Mouse (Mus musculus) limb, embryonic 10.5 days (tissue): ENCODE results near the gene Nrip1. TPM values are rescaled to one million over a fixed set of nuclear protein-coding genes. Genes with fewer than 3 reads are reported as not detected.
"Not testable (repeated sequence)": the region's sequence is repeated elsewhere in the genome, so short reads cannot be mapped to it uniquely, and the experiment has no call there.

Experiments used
- DNase-seq: peaks from one replicate; pipeline ENCODE4 v3.0.0-alpha.2; 2017; ENCODE audit warnings: low spot score
- H3K27ac ChIP-seq: fragments of 300-500 bp; sonication (generic); 2 replicates; pipeline ENCODE4 v1.5.1; 2016; ENCODE audit warnings: mild to moderate bottlenecking
- H3K27me3 ChIP-seq: fragments of 300-500 bp; sonication (generic); 2 replicates; pipeline ENCODE4 v1.6.1; 2016; ENCODE audit warnings: low read depth, mild to moderate bottlenecking; ENCODE audit not compliant: poor library complexity, severe bottlenecking
- H3K36me3 ChIP-seq: fragments of 300-500 bp; sonication (generic); 2 replicates; pipeline ENCODE4 v1.6.1; 2016; ENCODE audit warnings: mild to moderate bottlenecking, moderate library complexity
- H3K4me1 ChIP-seq: fragments of 300-500 bp; sonication (generic); 2 replicates; pipeline ENCODE4 v1.6.1; 2016
- H3K4me3 ChIP-seq: fragments of 300-500 bp; sonication (generic); 2 replicates; pipeline ENCODE4 v1.5.1; 2016; ENCODE audit warnings: mild to moderate bottlenecking, moderate library complexity
- H3K9me3 ChIP-seq: fragments of 300-500 bp; sonication (generic); replicated peaks from 2 replicates; pipeline ENCODE4 v1.6.1; 2016; ENCODE audit warnings: mild to moderate bottlenecking
- WGBS: fragments of 180-500 bp; shearing (Covaris S2); methylation state at CpG from one replicate; pipeline ENCODE4 v1.1.7; 2016; 5-methylcytosine and 5-hydroxymethylcytosine counted together
- polyA plus RNA-seq: library from polyadenylated mRNA; unstranded; fragments of >200 nt; fragmentation: Nextera tagmentation; extraction: Ambion mirVana; gene quantifications from 2 replicates; pipeline ENCODE4 v1.2.1, GENCODE M21; 2016

Gene Nrip1
- polyA plus RNA-seq, 1 experiment from 2014 or later, result 37.3 TPM

- 94% methylated on average over 7 of the region's 7 CpGs for WGBS
- Histone ChIP-seq H3K36me3 (no peaks in the 10 kb centered on the region), H3K27me3 (no peaks in the 10 kb centered on the region), H3K27ac (no peak overlapping the region), H3K4me1 (peaks cover 10% of the 10 kb centered on the region), H3K9me3 (no peaks in the 10 kb centered on the region), H3K4me3 (no peak overlapping the region)
- DNase-seq, result no peak
Measured at GRCm38 (mm10) chr16:76406319-76406718, 32.7 kb upstream of the Nrip1 start.

- H3K4me1 ChIP-seq, DNase-seq, H3K27ac ChIP-seq, H3K9me3 ChIP-seq, H3K4me3 ChIP-seq, H3K27me3 ChIP-seq, H3K36me3 ChIP-seq: not testable (repeated sequence)
- WGBS, result 91% methylated on average over 24 of the region's 24 CpGs
Measured at GRCm38 (mm10) chr16:76403305-76403704, 29.7 kb upstream of the Nrip1 start.

GRCm38 (mm10) chr16:76396512-76396911, 22.9 kb upstream of the Nrip1 start:
- Histone ChIP-seq H3K4me3 (no peak overlapping the region), H3K9me3 (no peaks in the 10 kb centered on the region), H3K27me3 (no peaks in the 10 kb centered on the region), H3K4me1 (no peaks in the 10 kb centered on the region), H3K36me3 (no peaks in the 10 kb centered on the region), H3K27ac (no peak overlapping the region)
- no peak for DNase-seq
- 84% methylated on average over 1 of the region's 1 CpGs for WGBS

GRCm38 (mm10) chr16:76393267-76393666, 19.6 kb upstream of the Nrip1 start:
- Histone ChIP-seq H3K27ac (no peak overlapping the region), H3K36me3 (no peaks in the 10 kb centered on the region), H3K27me3 (no peaks in the 10 kb centered on the region), H3K4me3 (no peak overlapping the region), H3K9me3 (no peaks in the 10 kb centered on the region), H3K4me1 (no peaks in the 10 kb centered on the region)
- no peak for DNase-seq
- WGBS, result 84% methylated on average over 3 of the region's 3 CpGs

GRCm38 (mm10) chr16:76386496-76386895, 12.9 kb upstream of the Nrip1 start:
- WGBS, result 80% methylated on average over 5 of the region's 5 CpGs
- no peaks in the 10 kb centered on the region for H3K4me1 ChIP-seq
- DNase-seq, result no peak

GRCm38 (mm10) chr16:76386071-76386470, 12.4 kb upstream of the Nrip1 start:
- DNase-seq, result no peak
- no peak overlapping the region for H3K4me3 ChIP-seq
- H3K36me3 ChIP-seq, result no peaks in the 10 kb centered on the region
- WGBS, result 89% methylated on average over 4 of the region's 4 CpGs
- H3K27me3 ChIP-seq, result no peaks in the 10 kb centered on the region
- H3K9me3 ChIP-seq, result no peaks in the 10 kb centered on the region
- no peaks in the 10 kb centered on the region for H3K4me1 ChIP-seq
- no peak overlapping the region for H3K27ac ChIP-seq

More at GRCm38 (mm10) chr16:76386496-76386895, 12.9 kb upstream of the Nrip1 start:
- no peaks in the 10 kb centered on the region for H3K36me3 ChIP-seq
- H3K9me3 ChIP-seq, result no peaks in the 10 kb centered on the region
- H3K4me3 ChIP-seq, result no peak overlapping the region
- no peaks in the 10 kb centered on the region for H3K27me3 ChIP-seq
- H3K27ac ChIP-seq, result no peak overlapping the region

GRCm38 (mm10) chr16:76377211-76377610, 3.6 kb upstream of the Nrip1 start:
- Histone ChIP-seq H3K9me3 (no peaks in the 10 kb centered on the region), H3K27ac (no peak overlapping the region), H3K36me3 (no peaks in the 10 kb centered on the region), H3K4me3 (no peak overlapping the region), H3K27me3 (no peaks in the 10 kb centered on the region), H3K4me1 (peaks cover 10% of the 10 kb centered on the region; the same call in 1 of the 2 replicates)
- 94% methylated on average over 3 of the region's 3 CpGs for WGBS
- no peak for DNase-seq

- H3K27ac ChIP-seq, result no peak overlapping the region
- WGBS, result 94% methylated on average over 8 of the region's 8 CpGs
- no peak for DNase-seq
- peaks cover 10% of the 10 kb centered on the region for H3K4me1 ChIP-seq
- no peak overlapping the region for H3K4me3 ChIP-seq
- H3K9me3 ChIP-seq, result no peaks in the 10 kb centered on the region
- H3K27me3 ChIP-seq, result no peaks in the 10 kb centered on the region
- no peaks in the 10 kb centered on the region for H3K36me3 ChIP-seq
Measured at GRCm38 (mm10) chr16:76376661-76377060, 3.0 kb upstream of the Nrip1 start.

GRCm38 (mm10) chr16:76372941-76373561, 576 bp downstream of the Nrip1 start:
- Histone ChIP-seq H3K4me1 (peaks cover 31% of the 10 kb centered on the region), H3K4me3 (peak overlapping the region; percentile 86), H3K9me3 (no peaks in the 10 kb centered on the region), H3K27ac (peak overlapping the region; percentile 99), H3K36me3 (no peaks in the 10 kb centered on the region), H3K27me3 (no peaks in the 10 kb centered on the region)
- DNase-seq, result peak; percentile 88
- under 1% methylated on average over 70 of the region's 70 CpGs for WGBS

GRCm38 (mm10) chr16:76372045-76372940, 1.3 kb downstream of the Nrip1 start:
- under 1% methylated on average over 88 of the region's 102 CpGs for WGBS
- Histone ChIP-seq H3K27ac (peak overlapping the region; percentile 99), H3K27me3 (no peaks in the 10 kb centered on the region), H3K36me3 (peaks cover 5% of the 10 kb centered on the region), H3K9me3 (no peaks in the 10 kb centered on the region), H3K4me3 (peak overlapping the region; percentile 86), H3K4me1 (peaks cover 31% of the 10 kb centered on the region)
- DNase-seq, result peak; percentile 80

- H3K9me3 ChIP-seq, result no peaks in the 10 kb centered on the region
- H3K27ac ChIP-seq, result peak overlapping the region; percentile 99
- peaks cover 9% of the 10 kb centered on the region for H3K36me3 ChIP-seq
- H3K4me1 ChIP-seq, result peaks cover 31% of the 10 kb centered on the region
- DNase-seq, result peak; percentile 22
- WGBS, result 5% methylated on average over 7 of the region's 7 CpGs
- peak overlapping the region; percentile 86 for H3K4me3 ChIP-seq
- no peaks in the 10 kb centered on the region for H3K27me3 ChIP-seq
Measured at GRCm38 (mm10) chr16:76371614-76371917, 2.1 kb downstream of the Nrip1 start.

GRCm38 (mm10) chr16:76370716-76371613, 2.7 kb downstream of the Nrip1 start:
- DNase-seq, result peak; percentile 31
- Histone ChIP-seq H3K27me3 (no peaks in the 10 kb centered on the region), H3K4me3 (peak overlapping the region; percentile 86), H3K9me3 (no peaks in the 10 kb centered on the region), H3K4me1 (peaks cover 31% of the 10 kb centered on the region), H3K27ac (peak overlapping the region; percentile 99), H3K36me3 (peaks cover 9% of the 10 kb centered on the region)
- 41% methylated on average over 12 of the region's 12 CpGs for WGBS
